Mouse (Mus musculus) brain, embryonic 14.5 days (tissue): ENCODE data around the gene Ugt1a2. TPM values are rescaled to one million over a fixed set of nuclear protein-coding genes. Genes with fewer than 3 reads are reported as not detected.

Experiments
- DNase-seq: peaks from one replicate; pipeline ENCODE4 v3.0.0-alpha.2; 2011; ENCODE audit warnings: low read depth
- CTCF ChIP-seq: fragments of 200-500 bp; IDR thresholded peaks from 2 replicates; pipeline ENCODE4 v1.5.1; 2012; ENCODE audit warnings: inconsistent platforms, mild to moderate bottlenecking, moderate library complexity, borderline replicate concordance; ENCODE audit not compliant: insufficient read depth, insufficient read length; ENCODE audit errors: extremely low read depth
- POLR2A ChIP-seq: fragments of 200-500 bp; IDR thresholded peaks from 2 replicates; pipeline ENCODE4 v1.6.1; 2012; ENCODE audit warnings: mild to moderate bottlenecking, inconsistent platforms, borderline replicate concordance; ENCODE audit not compliant: poor library complexity, insufficient read depth, insufficient read length, severe bottlenecking; ENCODE audit errors: extremely low read depth
- polyA plus RNA-seq: library from polyadenylated mRNA; depleted of rRNA; stranded (reverse); fragments of >200 nt; gene quantifications from 2 replicates; pipeline ENCODE4 v1.2.3, GENCODE M21; 2012

Ugt1a2 gene
- polyA plus RNA-seq, 1 experiment: 0.05 TPM

DNA sequence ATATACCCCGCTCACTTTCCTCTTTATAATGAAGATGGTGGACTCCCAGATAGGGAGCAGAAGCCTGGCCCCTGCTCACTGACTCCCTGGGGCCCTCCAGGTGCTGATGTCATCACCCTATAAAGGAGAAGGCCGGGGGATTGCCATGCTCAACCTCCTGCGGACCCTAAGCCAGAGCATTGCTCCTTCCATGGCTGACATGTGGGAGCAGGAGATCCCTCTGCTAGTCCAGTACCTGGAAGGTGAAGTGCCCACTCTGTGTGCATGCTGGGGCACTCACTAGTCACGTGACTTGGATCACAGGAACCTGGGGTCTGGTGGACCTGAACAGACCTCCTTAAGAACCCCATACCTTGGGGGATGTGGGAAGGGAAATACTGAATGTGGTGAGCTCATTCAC, 40.2 kb downstream of the Ugt1a2 start:
- TF ChIP-seq CTCF: no peak
- DNase-seq: no peak

DNA sequence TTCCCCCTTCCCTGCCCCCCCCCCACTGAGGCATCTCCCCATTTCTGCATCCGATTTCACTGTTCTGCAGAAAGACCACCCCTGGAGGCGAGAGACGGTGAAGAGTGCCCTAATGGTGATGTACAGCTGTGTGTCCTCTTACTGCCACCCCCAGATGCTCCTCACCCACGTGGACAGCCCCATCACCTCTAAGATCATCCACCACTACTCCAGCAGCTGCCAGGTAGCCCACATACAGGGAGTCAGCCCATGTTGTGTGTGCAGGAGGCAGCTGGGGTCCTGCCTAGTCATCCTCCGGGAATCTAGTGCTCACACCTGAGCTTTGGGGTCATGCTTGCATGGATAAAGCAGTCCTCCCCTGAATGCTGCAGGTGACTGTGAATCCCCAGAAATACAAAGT, 43.5 kb downstream of the Ugt1a2 start:
- no peak for DNase-seq
- no peak for TF ChIP-seq CTCF
- no peak for TF ChIP-seq POLR2A

DNA sequence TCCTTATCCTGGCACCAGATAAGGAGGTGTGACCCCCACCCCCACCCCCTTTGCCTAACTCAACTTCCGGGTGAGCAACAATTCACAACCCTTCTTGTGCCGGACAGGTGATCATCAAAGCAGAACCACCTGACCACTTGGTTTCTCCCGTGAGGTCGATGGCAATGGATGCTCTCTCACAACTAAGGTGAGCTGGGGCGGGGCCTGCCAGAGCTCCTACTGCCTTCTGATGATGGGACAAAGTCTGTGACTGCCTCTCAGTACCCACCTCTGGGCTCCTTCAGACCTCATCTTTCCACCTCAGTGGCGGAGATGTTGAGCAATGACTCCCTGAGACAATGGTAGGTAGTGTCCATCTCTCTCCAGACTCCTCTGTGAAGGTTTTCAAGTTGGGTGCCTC, 45.5 kb downstream of the Ugt1a2 start:
- no peak for TF ChIP-seq POLR2A
- no peak for TF ChIP-seq CTCF
- DNase-seq: no peak

DNA sequence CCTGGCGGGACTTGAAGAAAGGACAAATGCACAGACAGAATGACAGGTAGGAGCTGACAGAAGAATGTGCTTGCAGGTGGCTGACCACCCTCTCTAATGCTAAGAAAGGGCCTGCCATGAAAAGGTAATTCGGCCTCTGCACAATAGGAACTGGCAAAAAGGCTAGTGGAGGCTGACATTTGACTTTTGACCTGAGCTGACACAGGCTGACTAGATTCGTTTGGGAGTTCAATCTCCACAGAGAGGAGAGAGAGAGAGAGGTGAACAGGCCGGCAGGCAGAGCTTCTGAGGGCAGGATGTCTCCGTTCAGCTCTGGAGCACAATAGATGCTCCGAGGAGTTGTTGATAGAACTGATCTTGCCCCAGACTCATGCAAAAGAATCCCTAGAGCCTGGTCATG, 46.0 kb downstream of the Ugt1a2 start:
- no peak for TF ChIP-seq CTCF
- TF ChIP-seq POLR2A: no peak
- DNase-seq: no peak

DNA sequence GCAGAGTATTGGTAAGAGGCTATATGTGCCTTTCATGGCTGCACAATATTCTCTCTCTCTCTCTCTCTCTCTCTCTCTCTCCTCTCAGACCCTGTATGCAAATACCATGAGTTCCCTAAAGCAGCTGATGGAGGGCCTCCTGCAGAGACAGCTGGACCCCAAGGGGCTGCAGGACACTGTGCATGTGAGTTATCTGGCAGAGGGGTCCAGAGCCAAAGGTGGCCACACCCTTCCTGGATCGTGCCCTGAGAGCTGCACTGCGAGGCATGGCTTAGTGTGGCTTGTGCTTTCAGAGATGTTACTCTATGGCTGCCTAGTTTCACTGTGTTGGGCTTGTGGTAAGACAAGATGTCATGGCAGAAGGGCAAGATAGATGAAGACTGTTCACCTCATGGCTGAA, 47.3 kb downstream of the Ugt1a2 start:
- TF ChIP-seq CTCF: no peak
- no peak for TF ChIP-seq POLR2A
- DNase-seq: no peak

DNA sequence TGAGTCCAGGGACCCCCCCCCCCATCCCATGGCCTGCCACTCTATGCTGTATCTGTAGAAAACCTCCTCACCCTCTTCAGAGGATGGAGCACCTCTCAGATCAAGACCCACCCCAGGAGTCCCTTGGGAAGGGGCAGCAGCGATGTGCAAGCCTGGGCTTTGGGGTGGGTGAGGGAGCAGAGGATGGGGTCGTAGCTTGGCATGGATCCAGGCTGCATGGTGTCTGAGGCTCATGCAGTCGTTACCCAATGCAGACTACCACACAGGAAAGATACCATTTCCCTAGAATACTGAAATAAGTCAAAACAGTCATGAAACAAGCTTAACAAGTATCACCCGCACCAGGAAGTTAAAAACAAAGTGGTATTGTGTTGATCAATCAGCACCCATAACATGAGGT, 48.3 kb downstream of the Ugt1a2 start:
- no peak for TF ChIP-seq CTCF
- no peak for TF ChIP-seq POLR2A
- no peak for DNase-seq

DNA sequence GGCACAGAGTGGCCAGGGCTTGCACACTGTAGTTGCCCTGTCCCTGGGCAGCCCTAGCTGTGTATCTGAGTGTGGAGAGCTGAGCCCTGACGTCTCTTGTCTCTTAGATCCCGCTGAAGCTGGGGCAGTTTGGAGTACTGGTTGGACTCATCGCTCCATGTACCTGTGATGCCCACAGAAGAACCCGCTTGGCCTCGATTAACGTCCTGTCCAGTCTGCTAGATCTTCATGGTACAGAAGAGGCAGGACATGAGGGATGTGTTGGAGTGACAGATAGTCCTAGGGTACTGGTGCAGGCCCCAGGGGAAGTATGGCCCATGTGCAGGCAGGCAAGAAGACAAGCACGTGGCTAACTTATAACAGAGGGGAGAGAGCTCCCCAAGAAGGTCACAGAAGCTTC, 49.2 kb downstream of the Ugt1a2 start:
- TF ChIP-seq POLR2A (no peak), CTCF (no peak)
- no peak for DNase-seq

DNA sequence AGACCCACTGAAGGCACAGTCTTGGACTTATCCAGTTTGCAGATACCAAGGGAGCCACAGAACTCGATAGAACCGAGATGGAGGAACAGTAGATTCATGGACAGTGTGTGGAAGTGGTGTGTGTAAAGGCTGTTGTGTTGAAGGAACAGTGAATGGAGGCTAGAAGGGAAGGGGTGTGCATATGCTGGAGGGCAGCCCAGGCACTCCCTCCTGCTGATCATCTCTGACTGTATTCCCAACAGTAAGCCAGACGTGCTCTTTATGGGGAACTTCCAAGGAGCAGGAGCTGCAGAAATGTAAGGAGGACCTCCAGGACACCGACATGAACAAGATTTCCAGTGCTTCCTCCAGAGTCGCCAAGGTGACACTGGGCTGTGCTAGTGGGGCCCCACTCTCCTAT, 49.6 kb downstream of the Ugt1a2 start:
- DNase-seq: no peak

DNA sequence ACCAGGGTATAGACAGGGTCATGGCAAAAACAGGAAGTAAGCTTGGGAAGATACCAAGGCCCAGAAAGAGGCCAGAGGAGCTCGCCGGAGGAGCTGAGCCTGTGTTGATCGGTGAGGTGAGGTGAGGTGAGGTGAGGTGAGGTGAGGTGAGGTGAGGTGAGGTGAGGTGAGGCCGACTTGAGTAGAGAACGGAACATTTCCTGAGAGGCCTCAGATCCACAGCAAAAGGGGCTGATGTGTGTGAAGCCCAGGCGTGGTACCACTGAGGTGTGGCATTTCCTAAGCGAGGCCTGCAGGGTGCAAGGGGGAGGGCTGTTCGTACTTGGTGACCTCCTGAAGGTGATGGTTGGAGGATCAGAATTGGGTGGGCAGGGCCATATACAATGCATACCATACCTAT, 52.7 kb downstream of the Ugt1a2 start:
- no peak for TF ChIP-seq POLR2A
- TF ChIP-seq CTCF: no peak
- DNase-seq: no peak

More for the DNA sequence above, 49.6 kb downstream of the Ugt1a2 start:
- TF ChIP-seq POLR2A (no peak), CTCF (no peak)

DNA sequence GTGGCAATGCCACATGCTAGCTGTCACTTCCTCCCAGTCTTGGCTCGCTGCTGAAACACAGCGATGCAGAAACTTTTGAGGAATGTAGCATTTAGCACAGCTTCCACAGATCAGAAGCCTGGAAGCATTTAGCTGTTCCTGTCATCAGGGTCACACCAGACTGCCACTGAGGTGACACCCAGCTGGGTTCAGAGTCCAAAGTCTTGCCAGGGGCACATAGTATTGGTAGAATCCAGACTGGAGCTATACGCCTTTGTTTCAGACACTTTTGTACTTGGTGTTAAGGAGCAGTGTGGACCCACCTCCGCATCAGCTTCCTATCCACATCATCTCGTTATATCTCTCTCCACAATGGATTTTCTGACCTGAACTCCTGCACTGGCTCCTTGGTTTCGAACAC, 53.1 kb downstream of the Ugt1a2 start:
- DNase-seq: no peak
- TF ChIP-seq POLR2A: no peak
- TF ChIP-seq CTCF: no peak

DNA sequence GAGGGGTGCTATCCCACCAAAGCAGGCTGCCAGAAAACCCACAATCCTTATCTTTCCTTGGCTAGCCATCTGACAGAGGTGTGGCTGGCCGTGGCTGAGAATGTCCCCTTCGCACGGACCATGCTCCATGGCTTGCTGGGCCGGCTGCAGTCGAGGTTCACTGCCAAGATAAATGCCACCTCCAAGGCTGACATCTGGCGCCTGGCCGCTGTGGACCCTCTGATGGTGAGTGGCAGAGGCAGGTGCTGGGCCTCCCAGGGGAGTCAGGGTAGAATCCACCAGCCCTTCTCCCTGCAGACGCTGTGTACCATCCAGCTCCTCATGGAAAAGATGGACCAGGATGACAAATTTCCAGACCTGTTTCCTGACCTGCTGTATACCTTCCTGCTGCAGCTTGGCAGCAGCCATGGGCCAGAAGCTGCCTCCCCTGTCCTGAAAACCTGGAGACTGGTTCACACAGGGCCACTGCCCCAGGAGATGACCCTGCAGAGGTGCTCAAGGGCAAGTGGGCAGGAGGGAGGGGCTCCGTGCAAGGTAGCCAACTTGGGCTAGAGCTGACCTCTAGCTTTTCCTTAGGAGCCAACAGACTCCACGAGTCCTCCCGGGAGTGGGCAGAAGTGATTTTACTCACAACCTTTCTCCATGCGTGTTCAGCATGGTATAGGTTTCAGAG, 54.5 kb downstream of the Ugt1a2 start:
- TF ChIP-seq CTCF (no peak), POLR2A (no peak)
- DNase-seq: no peak

DNA sequence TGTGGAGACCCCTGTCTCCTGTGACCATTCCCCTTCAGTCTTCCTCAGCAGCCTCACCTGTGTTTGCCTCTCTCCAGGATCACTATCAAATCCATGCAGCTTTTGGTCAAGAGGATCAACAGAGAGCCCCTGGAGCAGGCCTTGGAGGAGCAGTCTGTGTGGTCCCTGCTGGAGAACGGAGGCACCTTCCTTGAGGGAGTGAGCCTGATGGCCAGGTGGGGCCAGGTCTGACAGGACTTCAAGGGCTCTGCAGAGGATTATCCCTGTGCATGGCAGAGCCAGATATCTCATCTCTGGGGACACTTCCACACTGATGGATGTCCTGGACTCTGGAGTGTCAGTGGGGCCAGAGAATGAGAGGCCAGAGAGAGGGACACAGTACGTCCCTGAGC, 55.1 kb downstream of the Ugt1a2 start:
- no peak for DNase-seq
- TF ChIP-seq CTCF (no peak), POLR2A (no peak)

DNA sequence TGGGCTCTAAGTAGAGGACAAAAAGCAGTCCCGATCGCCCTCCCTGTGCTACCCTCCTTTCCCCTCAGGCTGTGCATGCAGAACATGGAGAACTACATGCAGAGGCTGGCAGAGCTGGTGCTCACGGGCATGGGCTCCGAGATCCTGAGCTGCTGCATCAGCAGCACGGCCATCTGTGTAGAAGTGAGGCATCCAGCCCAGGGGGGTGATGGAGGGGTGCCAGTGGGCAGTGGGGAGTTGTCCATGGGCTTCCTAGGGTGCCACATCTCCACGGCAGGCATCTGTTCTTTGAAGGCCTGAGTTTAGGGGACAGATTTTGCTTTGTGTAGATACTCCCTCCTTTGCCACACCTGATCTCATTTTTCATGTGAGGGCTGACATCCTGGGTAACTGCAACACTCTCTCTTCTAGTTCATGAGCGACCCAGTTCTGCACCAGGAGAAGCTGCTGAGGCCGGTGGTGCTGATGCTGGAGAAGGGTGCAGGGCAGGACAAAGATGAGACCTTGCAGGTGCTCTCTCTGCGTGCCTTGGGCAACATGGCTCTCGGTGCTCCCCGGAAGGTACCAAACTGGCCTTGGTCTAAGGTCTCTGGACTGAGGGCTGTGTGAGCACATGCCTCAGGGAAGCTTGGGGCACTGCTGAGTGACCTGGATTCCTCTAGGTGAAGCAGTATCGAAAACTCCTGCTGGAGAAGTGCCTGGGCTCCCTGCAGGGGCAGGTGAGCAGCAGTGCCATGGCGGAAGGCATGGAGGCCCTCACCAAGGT, 55.8 kb downstream of the Ugt1a2 start:
- DNase-seq: no peak

More for the DNA sequence above, 55.8 kb downstream of the Ugt1a2 start:
- no peak for TF ChIP-seq POLR2A
- TF ChIP-seq CTCF: no peak
